Mouse (Mus musculus) heart, embryonic 16.5 days (tissue): ENCODE results near the gene Qrich2. TPM values are rescaled to one million over a fixed set of nuclear protein-coding genes. Genes with fewer than 3 reads are reported as not detected.
A peak's percentile ranks its signal among the peaks of the same experiment; 100 is the strongest.

Experiments
- ATAC-seq: fragments of 200-750 bp; cut with Nextera tagmentation; replicated peaks from 2 replicates; pipeline ENCODE4 v1.8.0; 2017; ENCODE audit warnings: moderate number of reproducible peaks; ENCODE audit not compliant: insufficient read depth, low FRiP score; ENCODE audit errors: extremely low read depth
- H3K27ac ChIP-seq: fragments of 300-500 bp; sonication (generic); 2 replicates; pipeline ENCODE4 v1.5.1; 2014; ENCODE audit warnings: mild to moderate bottlenecking, low read length, control low read depth, moderate library complexity
- H3K27me3 ChIP-seq: fragments of 300-500 bp; sonication (generic); 2 replicates; pipeline ENCODE4 v1.6.1; 2014; ENCODE audit warnings: low read length, mixed read lengths; ENCODE audit not compliant: control insufficient read depth, insufficient read depth
- H3K36me3 ChIP-seq: fragments of 300-500 bp; sonication (generic); 2 replicates; pipeline ENCODE4 v1.6.1; 2014; ENCODE audit not compliant: control insufficient read depth, insufficient read depth
- H3K4me1 ChIP-seq: fragments of 300-500 bp; sonication (generic); 2 replicates; pipeline ENCODE4 v1.6.1; 2014; ENCODE audit warnings: low read length, mixed read lengths; ENCODE audit not compliant: control insufficient read depth, insufficient read depth
- H3K4me2 ChIP-seq: fragments of 300-500 bp; sonication (generic); 2 replicates; pipeline ENCODE4 v1.6.1; 2014; ENCODE audit warnings: low read depth, mild to moderate bottlenecking, control low read depth, low read length
- H3K4me3 ChIP-seq: fragments of 300-500 bp; sonication (generic); 2 replicates; pipeline ENCODE4 v1.5.1; 2014; ENCODE audit warnings: mild to moderate bottlenecking, control low read depth, low read length
- H3K9ac ChIP-seq: fragments of 300-500 bp; sonication (generic); 2 replicates; pipeline ENCODE4 v1.6.1; 2014; ENCODE audit warnings: low read length, control low read depth
- H3K9me3 ChIP-seq: fragments of 300-500 bp; sonication (generic); replicated peaks from 2 replicates; pipeline ENCODE4 v1.6.1; 2016; ENCODE audit warnings: low read length; ENCODE audit not compliant: control insufficient read depth
- WGBS: fragments of 180-500 bp; shearing (Covaris S2); extraction: QIAGEN DNeasy Blood & Tissue Kit; methylation state at CpG from one replicate; pipeline ENCODE4 v1.1.7; 2014; 5-methylcytosine and 5-hydroxymethylcytosine counted together
- polyA plus RNA-seq: library from polyadenylated mRNA; unstranded; fragments of >200 nt; fragmentation: Nextera tagmentation; extraction: Ambion mirVana; gene quantifications from 2 replicates; pipeline ENCODE4 v1.2.1, GENCODE M21; 2015

Qrich2 gene
- polyA plus RNA-seq, 1 experiment from 2014 or later: 0.07 TPM

DNA sequence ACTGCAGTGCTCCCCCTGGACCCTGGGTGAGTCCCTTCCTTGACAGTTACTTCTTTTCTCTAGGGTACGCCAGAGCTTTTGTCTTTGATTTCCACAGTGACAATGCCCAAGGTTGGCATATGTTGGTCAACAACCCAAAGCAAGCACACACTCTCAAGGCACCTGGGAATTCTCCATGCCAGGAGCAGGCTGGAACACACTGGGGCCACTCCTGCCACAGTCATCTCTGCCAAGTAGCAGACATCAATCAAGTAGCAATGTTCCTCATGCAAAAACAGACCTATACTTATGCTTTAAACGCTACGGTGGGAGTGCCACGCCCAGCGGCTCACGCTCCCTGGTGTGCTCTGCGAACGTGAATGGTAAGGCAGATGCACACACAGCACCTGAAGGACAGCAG, 14.9 kb upstream of the Qrich2 start:
- Histone ChIP-seq H3K4me3 (no peak overlapping the region), H3K4me1 (peaks cover 3% of the 10 kb centered on the region), H3K27me3 (no peaks in the 10 kb centered on the region), H3K27ac (no peak overlapping the region), H3K9me3 (no peaks in the 10 kb centered on the region), H3K4me2 (no peak overlapping the region), H3K9ac (no peak overlapping the region), H3K36me3 (peaks cover 78% of the 10 kb centered on the region)
- ATAC-seq: no peak
- 92% methylated on average over 8 of the region's 8 CpGs for WGBS

DNA sequence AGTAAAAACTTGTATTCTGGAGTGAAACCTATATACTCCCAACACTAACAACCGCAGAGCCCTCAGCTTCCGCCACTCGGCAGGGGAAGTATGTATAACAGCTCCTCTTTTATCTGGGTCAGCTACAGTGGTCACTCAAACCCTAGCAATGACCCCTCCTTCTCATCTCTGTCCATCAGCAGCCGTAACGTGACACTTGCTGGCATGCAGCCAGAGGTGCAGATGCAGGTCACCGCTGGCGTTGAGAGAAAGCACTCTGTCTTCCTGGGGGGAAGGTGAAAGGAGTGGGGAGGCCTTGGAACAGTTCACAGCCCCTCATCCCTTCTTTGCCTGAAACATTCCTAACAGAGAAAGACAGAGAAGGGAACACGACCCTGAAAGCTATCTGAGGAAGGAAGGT, 13.8 kb upstream of the Qrich2 start:
- 38% methylated on average over 8 of the region's 8 CpGs for WGBS
- Histone ChIP-seq H3K4me2 (no peak overlapping the region), H3K4me1 (peaks cover 5% of the 10 kb centered on the region), H3K4me3 (no peak overlapping the region), H3K9me3 (no peaks in the 10 kb centered on the region), H3K9ac (no peak overlapping the region), H3K36me3 (peaks cover 68% of the 10 kb centered on the region), H3K27me3 (no peaks in the 10 kb centered on the region), H3K27ac (no peak overlapping the region)
- ATAC-seq: no peak

DNA sequence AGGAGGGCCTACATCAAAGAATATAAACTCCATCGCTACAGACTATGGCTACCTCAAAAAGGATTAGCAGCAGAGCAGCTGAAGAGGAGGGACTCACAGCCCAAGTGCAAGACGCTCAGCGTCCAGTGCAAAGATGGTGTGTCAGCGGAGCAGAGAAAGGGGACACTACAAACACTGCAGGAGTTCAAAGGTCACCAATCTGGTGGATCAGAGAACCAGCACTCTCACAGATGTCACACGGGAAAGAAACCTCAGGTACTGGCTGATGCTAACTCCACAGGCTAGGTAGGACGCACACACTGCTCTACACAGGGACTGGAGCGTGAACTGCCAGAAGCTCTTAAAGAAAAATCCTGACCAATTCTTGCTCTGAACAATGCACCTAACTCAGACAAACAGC, 12.9 kb upstream of the Qrich2 start:
- Histone ChIP-seq H3K4me1 (peaks cover 5% of the 10 kb centered on the region), H3K36me3 (peaks cover 64% of the 10 kb centered on the region), H3K4me3 (no peak overlapping the region), H3K27me3 (no peaks in the 10 kb centered on the region), H3K27ac (no peak overlapping the region), H3K9ac (no peak overlapping the region), H3K4me2 (no peak overlapping the region), H3K9me3 (no peaks in the 10 kb centered on the region)
- ATAC-seq: no peak
- WGBS: 91% methylated on average over 7 of the region's 7 CpGs

DNA sequence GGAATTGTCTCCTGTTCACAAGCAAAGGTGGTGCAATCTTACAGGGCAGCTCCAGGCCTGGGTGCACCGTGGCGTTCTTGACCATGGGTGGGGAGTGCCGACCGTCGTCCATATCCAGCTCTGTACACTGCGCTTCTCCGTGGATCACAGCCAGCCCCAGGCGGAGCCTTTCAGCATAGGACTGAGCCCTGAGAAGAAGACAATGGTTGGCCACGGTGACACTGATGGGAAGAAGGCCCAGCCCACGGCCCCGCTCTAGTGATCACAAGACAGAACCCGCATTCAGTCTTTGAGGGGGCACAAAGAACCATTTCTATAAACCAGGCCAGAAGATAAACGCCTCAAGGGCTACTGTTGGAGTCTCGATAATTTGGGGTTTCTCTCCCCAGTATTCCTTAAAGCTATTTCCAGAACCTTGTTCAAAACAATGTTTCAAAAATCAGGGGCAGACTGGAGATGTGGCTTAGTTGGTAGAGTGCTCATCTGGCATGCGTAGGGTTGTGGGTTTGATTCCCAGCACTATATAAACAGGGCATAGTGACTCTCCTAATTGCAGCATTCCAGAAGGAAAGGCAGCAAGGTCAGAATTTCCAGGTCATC, 11.2 kb upstream of the Qrich2 start:
- no peak overlapping the region for H3K27ac ChIP-seq
- H3K4me2 ChIP-seq: no peak overlapping the region
- peaks cover 69% of the 10 kb centered on the region for H3K36me3 ChIP-seq
- no peaks in the 10 kb centered on the region for H3K9me3 ChIP-seq
- H3K27me3 ChIP-seq: no peaks in the 10 kb centered on the region
- 92% methylated on average over 15 of the region's 15 CpGs for WGBS
- H3K4me3 ChIP-seq: no peak overlapping the region
- peaks cover 5% of the 10 kb centered on the region for H3K4me1 ChIP-seq
- ATAC-seq: no peak
- no peak overlapping the region for H3K9ac ChIP-seq

DNA sequence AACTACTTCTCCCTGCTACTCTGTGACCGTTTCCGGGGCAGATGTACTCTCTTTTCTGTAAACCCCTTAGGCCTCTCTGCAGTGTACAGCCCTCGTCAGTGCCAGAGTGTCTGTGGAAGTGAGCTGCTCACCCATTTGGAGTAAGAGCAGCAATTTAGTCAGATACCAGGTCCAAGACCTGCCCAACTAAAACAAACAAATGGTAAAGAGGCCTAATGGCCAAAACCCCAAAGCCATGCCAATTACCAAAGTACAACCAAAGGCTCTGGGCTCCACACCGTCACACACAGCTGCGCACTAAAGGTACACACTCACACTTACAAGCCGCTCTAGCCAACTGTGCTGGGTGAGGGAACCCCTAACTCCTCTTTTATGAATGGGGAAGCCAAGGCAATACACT, 10.7 kb upstream of the Qrich2 start:
- H3K4me1 ChIP-seq: peaks cover 5% of the 10 kb centered on the region
- H3K9ac ChIP-seq: no peak overlapping the region
- H3K27ac ChIP-seq: peak overlapping the region; percentile 36
- H3K4me2 ChIP-seq: no peak overlapping the region
- H3K36me3 ChIP-seq: peaks cover 69% of the 10 kb centered on the region
- no peaks in the 10 kb centered on the region for H3K27me3 ChIP-seq
- H3K4me3 ChIP-seq: no peak overlapping the region
- no peaks in the 10 kb centered on the region for H3K9me3 ChIP-seq
- no peak for ATAC-seq
- 91% methylated on average over 6 of the region's 6 CpGs for WGBS

DNA sequence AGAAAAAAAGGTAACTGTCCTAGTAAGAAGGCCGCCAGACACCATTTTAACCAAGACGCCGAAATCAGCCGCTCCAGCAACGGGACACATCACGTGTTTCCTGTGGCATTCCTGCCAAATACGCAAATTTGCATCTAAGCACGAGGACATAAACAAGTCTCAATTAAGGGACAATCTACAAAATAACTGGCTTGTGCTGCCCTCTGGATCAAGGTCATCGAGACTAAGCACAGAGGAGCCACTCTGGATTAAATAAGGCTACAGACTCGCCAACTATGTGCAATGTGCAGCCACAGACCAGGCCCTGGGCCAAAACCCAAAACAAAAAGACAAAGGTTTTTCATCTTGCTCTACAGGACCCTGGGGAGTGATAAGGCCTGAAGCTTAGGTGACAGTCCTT, 10.0 kb upstream of the Qrich2 start:
- H3K27me3 ChIP-seq: no peaks in the 10 kb centered on the region
- 80% methylated on average over 10 of the region's 10 CpGs for WGBS

DNA sequence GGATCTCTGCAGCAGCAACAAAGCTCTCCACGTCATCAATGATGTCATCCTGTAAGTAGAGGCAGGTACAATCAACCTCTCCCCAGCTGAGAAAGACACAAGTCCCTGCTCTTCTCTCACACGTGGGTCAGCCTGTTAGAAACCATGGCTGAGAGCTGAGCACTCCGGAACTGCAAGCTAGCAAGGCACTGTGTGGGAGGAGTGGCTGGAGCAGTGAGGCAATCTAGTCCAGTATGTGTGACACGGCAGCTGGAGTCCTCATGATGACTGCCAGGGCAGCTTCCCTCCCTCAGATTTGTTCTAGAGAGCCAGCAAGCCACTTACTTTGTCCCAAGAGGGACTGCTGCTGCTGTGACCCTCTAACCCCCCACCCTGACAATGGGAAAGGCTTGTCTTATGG, 6.2 kb upstream of the Qrich2 start:
- Histone ChIP-seq H3K27ac (no peak overlapping the region), H3K4me2 (no peak overlapping the region), H3K9me3 (no peaks in the 10 kb centered on the region), H3K36me3 (peaks cover 51% of the 10 kb centered on the region), H3K4me3 (no peak overlapping the region), H3K27me3 (no peaks in the 10 kb centered on the region), H3K9ac (no peak overlapping the region), H3K4me1 (peaks cover 14% of the 10 kb centered on the region)
- no peak for ATAC-seq
- WGBS: 63% methylated on average over 4 of the region's 4 CpGs

More for the DNA sequence above, 10.0 kb upstream of the Qrich2 start:
- Histone ChIP-seq H3K27ac (peak overlapping the region; percentile 36), H3K4me2 (no peak overlapping the region), H3K9me3 (no peaks in the 10 kb centered on the region), H3K4me1 (peaks cover 7% of the 10 kb centered on the region), H3K4me3 (no peak overlapping the region), H3K9ac (peak overlapping the region; percentile 23; the same call in 1 of the 2 replicates), H3K36me3 (peaks cover 71% of the 10 kb centered on the region)
- ATAC-seq: no peak

DNA sequence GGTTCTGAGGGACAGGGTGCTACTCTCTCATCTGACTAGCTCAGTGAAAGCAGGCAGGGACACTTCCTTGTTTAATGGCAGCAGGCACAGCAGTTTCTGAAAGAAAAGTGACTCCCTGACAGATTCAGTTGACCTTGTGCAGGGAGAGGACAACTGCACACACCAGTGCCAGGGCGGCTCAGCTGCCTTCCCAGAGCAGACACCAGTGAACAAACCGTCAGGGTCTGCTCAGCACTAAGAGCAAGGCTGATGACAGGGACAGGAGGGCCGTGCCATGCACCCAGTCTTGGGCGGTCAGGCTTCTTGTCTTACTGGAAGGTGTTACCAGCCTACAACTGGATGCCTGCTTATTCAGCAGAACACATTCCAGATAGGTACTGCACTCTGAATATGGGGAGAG, 4.9 kb upstream of the Qrich2 start:
- no peaks in the 10 kb centered on the region for H3K27me3 ChIP-seq
- H3K4me2 ChIP-seq: no peak overlapping the region
- H3K36me3 ChIP-seq: peaks cover 41% of the 10 kb centered on the region
- H3K9ac ChIP-seq: peak overlapping the region; percentile 31
- WGBS: 56% methylated on average over 4 of the region's 4 CpGs
- no peak overlapping the region for H3K4me3 ChIP-seq
- H3K9me3 ChIP-seq: no peaks in the 10 kb centered on the region
- ATAC-seq: peak; percentile 83
- H3K4me1 ChIP-seq: peaks cover 11% of the 10 kb centered on the region
- H3K27ac ChIP-seq: peak overlapping the region; percentile 86

DNA sequence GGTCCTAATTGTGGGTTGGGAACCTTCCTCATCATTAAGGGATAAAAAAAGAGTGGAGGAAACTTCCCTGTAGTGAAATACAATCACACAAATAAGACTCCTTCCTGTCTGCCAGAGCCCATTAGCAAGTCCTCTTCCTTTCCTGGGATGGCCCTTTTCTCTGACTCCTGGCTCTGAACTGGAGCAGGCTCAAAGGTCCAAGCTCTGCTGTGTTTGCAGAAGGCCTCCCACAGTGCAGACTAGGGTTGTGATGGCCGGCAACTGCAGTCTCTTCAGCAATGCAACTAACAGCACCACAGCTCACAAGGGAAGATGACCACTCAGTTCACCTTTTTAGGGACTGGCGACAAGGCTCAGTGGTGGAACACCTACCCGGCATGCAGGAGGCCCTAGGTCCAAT, 4.2 kb upstream of the Qrich2 start:
- Histone ChIP-seq H3K27ac (peak overlapping the region; percentile 86), H3K4me2 (no peak overlapping the region), H3K9ac (no peak overlapping the region), H3K4me3 (no peak overlapping the region), H3K36me3 (peaks cover 41% of the 10 kb centered on the region), H3K27me3 (0 out of 2 replicates have a peak, but pooled peaks cover under 1% of the 10 kb centered on the region), H3K4me1 (peaks cover 10% of the 10 kb centered on the region), H3K9me3 (no peaks in the 10 kb centered on the region)
- ATAC-seq: no peak
- WGBS: 85% methylated on average over 3 of the region's 3 CpGs
